Mouse (Mus musculus) G1E (cell line): ENCODE measurements around the gene Calcoco2.

ENCODE experiments used
- CTCF ChIP-seq: IDR thresholded peaks from 2 replicates; pipeline ENCODE4 v1.5.1; 2012; ENCODE audit warnings: low read depth, low read length, inconsistent platforms, mixed read lengths
- GATA1 ChIP-seq: IDR thresholded peaks from 2 replicates; pipeline ENCODE4 v1.6.1; 2012; ENCODE audit warnings: borderline replicate concordance, low read length, inconsistent platforms, mixed read lengths
- GATA2 ChIP-seq: IDR thresholded peaks from 2 replicates; pipeline ENCODE4 v1.6.1; 2012; ENCODE audit warnings: low read depth, low read length, inconsistent platforms, borderline replicate concordance

- no peak for TF ChIP-seq CTCF
- TF ChIP-seq GATA1: no peak
- TF ChIP-seq GATA2: no peak
Measured at GRCm38 (mm10) chr11:96143766-96144165, 32.0 kb upstream of the Calcoco2 start.
